Mouse (Mus musculus): ENCODE measurements at regions not wholly inside any gene's neighbourhood (a gene's known extent, or its start where the extent isn't known, plus 50 kb on each side); places are given as distances from the start of the nearest gene placed in this dataset.

DNA sequence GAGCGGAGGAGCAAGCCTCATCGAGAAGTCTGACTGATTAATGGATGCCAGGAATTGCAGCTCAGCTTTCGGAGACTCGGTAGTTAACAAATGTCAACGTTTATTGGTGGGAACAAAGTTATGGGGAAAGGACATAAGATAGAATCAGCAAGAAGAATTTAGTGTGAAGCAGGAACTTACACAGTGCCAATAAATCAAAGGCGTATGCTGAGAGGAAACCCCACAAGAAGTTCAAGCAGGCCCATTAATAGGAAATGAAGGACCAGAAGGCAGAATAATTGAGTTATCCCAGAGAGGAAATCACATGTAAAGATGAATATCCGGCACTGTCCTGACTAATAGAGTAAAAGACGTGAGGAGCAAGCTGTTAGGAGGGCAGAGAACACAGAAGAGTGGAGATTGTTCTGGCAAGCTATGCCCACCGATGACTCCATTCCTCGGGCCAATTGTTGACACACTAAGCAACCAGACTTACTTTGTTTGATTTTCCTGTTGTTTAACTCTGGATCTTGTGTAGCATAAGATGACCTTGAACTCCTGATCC is 293.4 kb upstream of the Pabpc6 start:
- no peak overlapping the region for H3K4me2 ChIP-seq (replicated peaks; ENCODE audit: low read depth, low read length)
- TF ChIP-seq CTCF (IDR thresholded peaks at IDR 0.05) (no peak), EP300 (IDR thresholded peaks at IDR 0.05) (peak; percentile 70)
- H3K27ac ChIP-seq (ENCODE audit: low read length): no peak overlapping the region
- 40% methylated on average over 10 of the region's 10 CpGs for WGBS
- no peak overlapping the region for H3K4me3 ChIP-seq (ENCODE audit: low read depth, low read length)
- no peak overlapping the region for H3K9ac ChIP-seq (replicated peaks; ENCODE audit: low read depth)
- no peaks in the 10 kb centered on the region for H3K9me3 ChIP-seq (ENCODE audit: low read length)
- H3K36me3 ChIP-seq (ENCODE audit: insufficient read depth, low read length): no peaks in the 10 kb centered on the region
- H3K4me1 ChIP-seq (ENCODE audit: insufficient read depth, low read depth, low read length): no peaks in the 10 kb centered on the region
- peak; percentile 45 for DNase-seq (ENCODE audit: low spot score)
- no peaks in the 10 kb centered on the region for H3K27me3 ChIP-seq (replicated peaks; ENCODE audit: insufficient read depth, low read length)
- peak; percentile 60 for ATAC-seq

GRCm38 (mm10) chr17:9948985-9949667 is 279.6 kb upstream of the Pabpc6 start:
- peak; percentile 27 for DNase-seq (ENCODE audit: low spot score)
- no peak overlapping the region for H3K4me2 ChIP-seq (replicated peaks; ENCODE audit: low read depth, low read length)
- H3K4me3 ChIP-seq (ENCODE audit: low read depth, low read length): no peak overlapping the region
- H3K27ac ChIP-seq (ENCODE audit: low read length): no peak overlapping the region
- peak; percentile 83 for ATAC-seq
- H3K9ac ChIP-seq (replicated peaks; ENCODE audit: low read depth): no peak overlapping the region
- H3K27me3 ChIP-seq (replicated peaks; ENCODE audit: insufficient read depth, low read length): no peaks in the 10 kb centered on the region
- no peaks in the 10 kb centered on the region for H3K9me3 ChIP-seq (ENCODE audit: low read length)
- H3K4me1 ChIP-seq (ENCODE audit: insufficient read depth, low read depth, low read length): no peaks in the 10 kb centered on the region
- peak; percentile 90 for TF ChIP-seq EP300 (IDR thresholded peaks at IDR 0.05)
- no peak for TF ChIP-seq CTCF (IDR thresholded peaks at IDR 0.05)
- WGBS: 63% methylated on average over 3 of the region's 3 CpGs
- no peaks in the 10 kb centered on the region for H3K36me3 ChIP-seq (ENCODE audit: insufficient read depth, low read length)

DNA sequence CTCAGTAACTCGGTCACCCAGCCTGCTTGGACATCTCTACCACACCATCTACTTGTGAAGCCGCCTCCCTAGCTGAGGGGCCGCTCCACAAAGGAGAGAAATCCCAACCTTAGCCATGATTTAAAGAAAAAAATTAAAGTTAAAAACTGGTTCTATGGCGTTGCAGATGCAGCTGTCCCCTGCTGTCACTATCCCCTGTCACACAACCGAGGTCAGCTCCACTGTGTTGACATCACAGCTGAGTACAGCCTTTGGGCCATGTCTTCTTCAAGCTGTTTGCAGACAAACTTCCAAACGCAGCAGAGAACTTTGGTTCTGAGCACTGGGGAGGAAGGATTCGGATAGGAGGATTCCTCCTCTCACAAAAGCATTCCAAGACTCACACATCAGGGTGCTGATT is 278.1 kb upstream of the Pabpc6 start:
- no peaks in the 10 kb centered on the region for H3K27me3 ChIP-seq (replicated peaks; ENCODE audit: insufficient read depth, low read length)
- no peaks in the 10 kb centered on the region for H3K9me3 ChIP-seq (ENCODE audit: low read length)
- no peak overlapping the region for H3K4me2 ChIP-seq (replicated peaks; ENCODE audit: low read depth, low read length)
- H3K9ac ChIP-seq (replicated peaks; ENCODE audit: low read depth): no peak overlapping the region
- ATAC-seq: no peak
- H3K4me1 ChIP-seq (ENCODE audit: insufficient read depth, low read depth, low read length): no peaks in the 10 kb centered on the region
- no peak overlapping the region for H3K27ac ChIP-seq (ENCODE audit: low read length)
- no peak for DNase-seq (ENCODE audit: low spot score)
- WGBS: 60% methylated on average over 7 of the region's 7 CpGs
- no peak overlapping the region for H3K4me3 ChIP-seq (ENCODE audit: low read depth, low read length)
- H3K36me3 ChIP-seq (ENCODE audit: insufficient read depth, low read length): no peaks in the 10 kb centered on the region
- TF ChIP-seq EP300 (IDR thresholded peaks at IDR 0.05): no peak
- no peak for TF ChIP-seq CTCF (IDR thresholded peaks at IDR 0.05)

GRCm38 (mm10) chr17:9944513-9944912 is 275.0 kb upstream of the Pabpc6 start:
- DNase-seq (ENCODE audit: low spot score): no peak
- WGBS: 85% methylated on average over 8 of the region's 8 CpGs

DNA sequence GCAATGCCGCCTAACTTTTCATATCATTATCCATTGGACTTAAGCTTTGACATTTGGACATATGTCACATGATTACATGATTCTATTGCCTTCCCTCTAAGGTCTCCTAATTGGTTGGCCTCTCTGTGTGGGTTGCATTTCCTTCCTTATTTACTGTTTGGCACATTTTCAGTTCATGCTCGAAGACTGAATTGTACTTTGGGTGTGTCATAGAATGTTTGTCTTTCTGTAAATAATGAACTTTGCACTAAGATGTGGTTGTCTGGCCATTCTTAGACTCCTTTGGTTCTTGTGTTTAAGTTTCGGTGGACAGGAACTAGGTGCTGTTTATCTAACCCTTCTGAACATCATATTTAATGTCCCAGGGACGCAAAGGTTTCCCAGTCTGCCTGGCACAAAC is 272.7 kb upstream of the Pabpc6 start:
- Histone ChIP-seq H3K9ac (replicated peaks; ENCODE audit: low read depth) (no peak overlapping the region), H3K27me3 (replicated peaks; ENCODE audit: insufficient read depth, low read length) (no peaks in the 10 kb centered on the region), H3K4me2 (replicated peaks; ENCODE audit: low read depth, low read length) (no peak overlapping the region), H3K9me3 (ENCODE audit: low read length) (no peaks in the 10 kb centered on the region), H3K4me1 (ENCODE audit: insufficient read depth, low read depth, low read length) (no peaks in the 10 kb centered on the region), H3K36me3 (ENCODE audit: insufficient read depth, low read length) (no peaks in the 10 kb centered on the region), H3K27ac (ENCODE audit: low read length) (no peak overlapping the region), H3K4me3 (ENCODE audit: low read depth, low read length) (no peak overlapping the region)
- DNase-seq (ENCODE audit: low spot score): peak; percentile 75
- TF ChIP-seq CTCF (IDR thresholded peaks at IDR 0.05) (no peak), EP300 (IDR thresholded peaks at IDR 0.05) (peak; percentile 94)
- WGBS: 44% methylated on average over 4 of the region's 4 CpGs
- ATAC-seq: peak; percentile 80

More at GRCm38 (mm10) chr17:9944513-9944912, 275.0 kb upstream of the Pabpc6 start:
- Histone ChIP-seq H3K9ac (replicated peaks; ENCODE audit: low read depth) (no peak overlapping the region), H3K4me2 (replicated peaks; ENCODE audit: low read depth, low read length) (no peak overlapping the region), H3K36me3 (ENCODE audit: insufficient read depth, low read length) (no peaks in the 10 kb centered on the region), H3K9me3 (ENCODE audit: low read length) (no peaks in the 10 kb centered on the region), H3K27me3 (replicated peaks; ENCODE audit: insufficient read depth, low read length) (no peaks in the 10 kb centered on the region), H3K4me1 (ENCODE audit: insufficient read depth, low read depth, low read length) (no peaks in the 10 kb centered on the region), H3K27ac (ENCODE audit: low read length) (no peak overlapping the region), H3K4me3 (ENCODE audit: low read depth, low read length) (no peak overlapping the region)
- TF ChIP-seq EP300 (IDR thresholded peaks at IDR 0.05) (no peak), CTCF (IDR thresholded peaks at IDR 0.05) (peak; percentile 32)
- ATAC-seq: no peak

GRCm38 (mm10) chr17:9939576-9939975 is 270.1 kb upstream of the Pabpc6 start:
- no peaks in the 10 kb centered on the region for H3K4me1 ChIP-seq (ENCODE audit: insufficient read depth, low read depth, low read length)
- 74% methylated on average over 6 of the region's 6 CpGs for WGBS
- ATAC-seq (no peak), DNase-seq (ENCODE audit: low spot score) (no peak)
- no peak overlapping the region for H3K4me3 ChIP-seq (ENCODE audit: low read depth, low read length)
- H3K9me3 ChIP-seq (ENCODE audit: low read length): no peaks in the 10 kb centered on the region
- no peaks in the 10 kb centered on the region for H3K27me3 ChIP-seq (replicated peaks; ENCODE audit: insufficient read depth, low read length)
- no peak overlapping the region for H3K9ac ChIP-seq (replicated peaks; ENCODE audit: low read depth)
- H3K27ac ChIP-seq (ENCODE audit: low read length): no peak overlapping the region
- no peak for TF ChIP-seq CTCF (IDR thresholded peaks at IDR 0.05)
- no peak for TF ChIP-seq EP300 (IDR thresholded peaks at IDR 0.05)
- no peak overlapping the region for H3K4me2 ChIP-seq (replicated peaks; ENCODE audit: low read depth, low read length)
- no peaks in the 10 kb centered on the region for H3K36me3 ChIP-seq (ENCODE audit: insufficient read depth, low read length)

Data from lung, postnatal 0 days (tissue).